Mouse (Mus musculus) brain, embryonic 18.5 days (tissue): ENCODE measurements around the gene Chrna9.

Experiments
- DNase-seq: peaks from one replicate; pipeline ENCODE4 v3.0.0-alpha.2; 2012; ENCODE audit warnings: low read depth, low spot score

Chrna9 gene

GRCm38 (mm10) chr5:66008245-66008967, 73.7 kb downstream of the Chrna9 start:
- no peak for DNase-seq

- DNase-seq = no peak
These were observed 79.3 kb downstream of the Chrna9 start for GRCm38 (mm10) chr5:66013999-66014398.

GRCm38 (mm10) chr5:66014437-66014836, 79.7 kb downstream of the Chrna9 start:
- DNase-seq = no peak

GRCm38 (mm10) chr5:66015449-66015961, 80.8 kb downstream of the Chrna9 start:
- no peak for DNase-seq

GRCm38 (mm10) chr5:66026796-66027195, 92.1 kb downstream of the Chrna9 start:
- no peak for DNase-seq
